Mouse (Mus musculus): ENCODE measurements around the gene Trp53bp2. TPM values are rescaled to one million over a fixed set of nuclear protein-coding genes. Genes with fewer than 3 reads are reported as not detected.

Gene Trp53bp2
- polyA plus RNA-seq, 1 experiment from 2014 or later = 14.4 TPM

GRCm38 (mm10) chr1:182481646-182482295 is 72.8 kb downstream of the Trp53bp2 start:
- Histone ChIP-seq H3K4me1 (ENCODE audit: control insufficient read depth in 2 of 2, insufficient read depth in 2 of 2, low read length in 2 of 2) (no peaks in the 10 kb centered on the region), H3K4me2 (ENCODE audit: low read length) (no peak overlapping the region), H3K27me3 (ENCODE audit: control insufficient read depth, insufficient read depth, low read length) (no peaks in the 10 kb centered on the region), H3K4me3 (ENCODE audit: control insufficient read depth in 1 of 2, insufficient read depth in 1 of 2, low read depth in 1 of 2, low read length in 2 of 2) (no peak overlapping the region), H3K9me3 (ENCODE audit: control insufficient read depth, low read length) (no peaks in the 10 kb centered on the region), H3K9ac (ENCODE audit: low read length) (no peak overlapping the region), H3K27ac (replicated peaks in 1 of 2; ENCODE audit: control insufficient read depth in 1 of 2, insufficient read depth in 1 of 2, low read depth in 2 of 2, low read length in 2 of 2) (no peak overlapping the region), H3K36me3 (ENCODE audit: control insufficient read depth, insufficient read depth, low read length) (peaks cover 97% of the 10 kb centered on the region)
- no peak for ATAC-seq (ENCODE audit: insufficient number of reproducible peaks, insufficient read depth, low FRiP score, low read depth)
- WGBS = 81% methylated on average over 10 of the region's 10 CpGs

DNA sequence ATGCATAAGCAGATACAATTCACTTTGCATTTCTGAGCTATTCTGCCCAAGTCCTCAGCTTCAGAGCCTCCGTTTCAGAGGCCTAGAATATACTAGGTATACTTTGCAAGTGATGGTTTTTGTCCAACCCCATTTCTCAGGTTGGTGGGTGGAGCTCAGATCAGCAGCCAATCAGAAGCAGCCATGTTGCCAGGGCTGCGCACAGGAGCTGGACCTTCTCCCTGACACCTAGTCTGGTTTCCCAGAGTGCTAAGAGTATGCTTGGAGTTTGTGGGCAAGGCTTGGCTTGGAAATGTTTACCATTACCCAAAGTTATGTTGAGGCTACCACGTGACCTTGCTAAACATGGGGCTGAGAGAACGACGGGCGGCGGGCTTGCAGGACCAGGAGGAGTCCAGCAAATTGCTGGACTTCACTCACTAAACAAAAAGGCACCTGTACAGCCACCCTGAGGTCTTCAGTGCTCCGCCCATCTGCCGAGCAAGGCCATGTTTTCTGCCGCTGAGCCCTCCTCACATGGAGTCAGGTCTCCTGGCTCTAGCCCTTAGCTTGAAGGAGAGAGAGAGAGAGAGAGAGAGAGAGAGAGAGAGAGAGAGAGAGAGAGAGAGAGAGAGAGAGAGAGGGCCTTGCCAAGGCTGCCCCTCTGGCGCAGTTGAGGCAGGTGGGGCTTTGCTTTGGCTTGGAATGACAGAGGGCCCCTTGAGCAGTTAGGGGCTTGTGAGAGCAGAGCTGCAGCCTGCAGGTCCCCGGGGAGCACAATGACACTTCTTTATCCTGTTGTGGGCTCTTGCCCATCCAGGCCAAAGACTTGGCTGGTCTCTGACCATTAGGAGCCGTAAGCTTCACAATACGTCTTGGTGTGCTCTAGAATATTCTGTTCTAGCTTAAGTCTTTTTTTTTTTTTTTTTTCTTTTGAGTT is 74.3 kb downstream of the Trp53bp2 start:
- Histone ChIP-seq H3K4me3 (ENCODE audit: control insufficient read depth in 1 of 2, insufficient read depth in 1 of 2, low read depth in 1 of 2, low read length in 2 of 2) (no peak overlapping the region), H3K4me1 (ENCODE audit: control insufficient read depth in 2 of 2, insufficient read depth in 2 of 2, low read length in 2 of 2) (no peaks in the 10 kb centered on the region), H3K4me2 (ENCODE audit: low read length) (no peak overlapping the region), H3K9ac (ENCODE audit: low read length) (no peak overlapping the region), H3K27ac (replicated peaks in 1 of 2; ENCODE audit: control insufficient read depth in 1 of 2, insufficient read depth in 1 of 2, low read depth in 2 of 2, low read length in 2 of 2) (no peak overlapping the region), H3K27me3 (ENCODE audit: control insufficient read depth, insufficient read depth, low read length) (no peaks in the 10 kb centered on the region), H3K36me3 (ENCODE audit: control insufficient read depth, insufficient read depth, low read length) (peaks cover 97% of the 10 kb centered on the region), H3K9me3 (ENCODE audit: control insufficient read depth, low read length) (no peaks in the 10 kb centered on the region)
- ATAC-seq (ENCODE audit: insufficient number of reproducible peaks, insufficient read depth, low FRiP score, low read depth) = no peak
- WGBS = 87% methylated on average over 14 of the region's 14 CpGs

DNA sequence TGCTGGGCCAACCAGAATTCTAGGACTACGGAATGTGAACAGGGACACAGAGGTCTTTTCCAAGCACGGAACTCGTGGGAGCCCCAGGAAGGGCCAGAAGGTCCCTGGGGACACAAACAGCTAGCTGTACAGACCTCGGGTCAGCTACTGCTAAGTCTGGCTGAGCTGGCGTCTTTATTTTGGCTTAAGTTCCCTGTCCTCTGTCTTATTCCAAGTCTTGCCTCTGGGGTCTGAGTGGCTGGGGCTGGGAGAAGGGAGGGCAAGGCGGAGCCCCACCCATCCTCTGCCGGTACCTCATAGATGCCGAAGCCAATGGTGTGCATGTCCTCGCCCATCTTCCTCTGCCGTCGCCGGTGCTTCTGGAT is 74.9 kb downstream of the Trp53bp2 start:
- no peak overlapping the region for H3K4me3 ChIP-seq (ENCODE audit: control insufficient read depth in 1 of 2, insufficient read depth in 1 of 2, low read depth in 1 of 2, low read length in 2 of 2)
- no peak overlapping the region for H3K9ac ChIP-seq (ENCODE audit: low read length)
- H3K4me1 ChIP-seq (ENCODE audit: control insufficient read depth in 2 of 2, insufficient read depth in 2 of 2, low read length in 2 of 2) = no peaks in the 10 kb centered on the region
- no peak overlapping the region for H3K27ac ChIP-seq (replicated peaks in 1 of 2; ENCODE audit: control insufficient read depth in 1 of 2, insufficient read depth in 1 of 2, low read depth in 2 of 2, low read length in 2 of 2)
- 84% methylated on average over 12 of the region's 12 CpGs for WGBS
- no peaks in the 10 kb centered on the region for H3K27me3 ChIP-seq (ENCODE audit: control insufficient read depth, insufficient read depth, low read length)
- H3K36me3 ChIP-seq (ENCODE audit: control insufficient read depth, insufficient read depth, low read length) = peaks cover 97% of the 10 kb centered on the region
- H3K9me3 ChIP-seq (ENCODE audit: control insufficient read depth, low read length) = no peaks in the 10 kb centered on the region
- ATAC-seq (ENCODE audit: insufficient number of reproducible peaks, insufficient read depth, low FRiP score, low read depth) = 0 out of 2 replicates have a peak, but pooled peaks have one; percentile 19
- H3K4me2 ChIP-seq (ENCODE audit: low read length) = no peak overlapping the region

- Histone ChIP-seq H3K27ac (replicated peaks in 1 of 2; ENCODE audit: control insufficient read depth in 1 of 2, insufficient read depth in 1 of 2, low read depth in 2 of 2, low read length in 2 of 2) (no peak overlapping the region), H3K9ac (ENCODE audit: low read length) (no peak overlapping the region), H3K4me2 (ENCODE audit: low read length) (no peak overlapping the region), H3K9me3 (ENCODE audit: control insufficient read depth, low read length) (no peaks in the 10 kb centered on the region), H3K27me3 (ENCODE audit: control insufficient read depth, insufficient read depth, low read length) (no peaks in the 10 kb centered on the region), H3K36me3 (ENCODE audit: control insufficient read depth, insufficient read depth, low read length) (peaks cover 86% of the 10 kb centered on the region), H3K4me3 (ENCODE audit: control insufficient read depth in 1 of 2, insufficient read depth in 1 of 2, low read depth in 1 of 2, low read length in 2 of 2) (no peak overlapping the region), H3K4me1 (ENCODE audit: control insufficient read depth in 2 of 2, insufficient read depth in 2 of 2, low read length in 2 of 2) (peaks cover 4 to 6% of the 10 kb centered on the region in 2 experiments)
- no peak for ATAC-seq (ENCODE audit: insufficient number of reproducible peaks, insufficient read depth, low FRiP score, low read depth)
- WGBS = 89% methylated on average over 10 of the region's 10 CpGs
These were observed 79.5 kb downstream of the Trp53bp2 start for GRCm38 (mm10) chr1:182488503-182488902.

GRCm38 (mm10) chr1:182489803-182490452 is 81.0 kb downstream of the Trp53bp2 start:
- peaks cover 13 to 17% of the 10 kb centered on the region in 2 experiments for H3K4me1 ChIP-seq (ENCODE audit: control insufficient read depth in 2 of 2, insufficient read depth in 2 of 2, low read length in 2 of 2)
- H3K27me3 ChIP-seq (ENCODE audit: control insufficient read depth, insufficient read depth, low read length) = no peaks in the 10 kb centered on the region
- H3K4me3 ChIP-seq (ENCODE audit: control insufficient read depth in 1 of 2, insufficient read depth in 1 of 2, low read depth in 1 of 2, low read length in 2 of 2) = no peak overlapping the region; a peak in 1 of 4 replicates
- peak overlapping the region; percentile 6 to 64 for H3K27ac ChIP-seq (replicated peaks in 1 of 2; ENCODE audit: control insufficient read depth in 1 of 2, insufficient read depth in 1 of 2, low read depth in 2 of 2, low read length in 2 of 2)
- peaks cover 76% of the 10 kb centered on the region for H3K36me3 ChIP-seq (ENCODE audit: control insufficient read depth, insufficient read depth, low read length)
- peak; percentile 85 for ATAC-seq (ENCODE audit: insufficient number of reproducible peaks, insufficient read depth, low FRiP score, low read depth)
- H3K9me3 ChIP-seq (ENCODE audit: control insufficient read depth, low read length) = no peaks in the 10 kb centered on the region
- peak overlapping the region; percentile 58 for H3K4me2 ChIP-seq (ENCODE audit: low read length)
- H3K9ac ChIP-seq (ENCODE audit: low read length) = peak overlapping the region; percentile 34; the same call in 1 of the 2 replicates
- WGBS = 7% methylated on average over 21 of the region's 21 CpGs

- H3K9ac ChIP-seq (ENCODE audit: low read length) = no peak overlapping the region
- peaks cover 15 to 19% of the 10 kb centered on the region in 2 experiments for H3K4me1 ChIP-seq (ENCODE audit: control insufficient read depth in 2 of 2, insufficient read depth in 2 of 2, low read length in 2 of 2)
- no peak overlapping the region for H3K4me3 ChIP-seq (ENCODE audit: control insufficient read depth in 1 of 2, insufficient read depth in 1 of 2, low read depth in 1 of 2, low read length in 2 of 2)
- ATAC-seq (ENCODE audit: insufficient number of reproducible peaks, insufficient read depth, low FRiP score, low read depth) = no peak
- no peaks in the 10 kb centered on the region for H3K9me3 ChIP-seq (ENCODE audit: control insufficient read depth, low read length)
- 73% methylated on average over 7 of the region's 7 CpGs for WGBS
- H3K27ac ChIP-seq (replicated peaks in 1 of 2; ENCODE audit: control insufficient read depth in 1 of 2, insufficient read depth in 1 of 2, low read depth in 2 of 2, low read length in 2 of 2) = peak overlapping the region in 1 of 2 experiments; percentile 64; a peak in 2 of 4 replicates
- peaks cover 69% of the 10 kb centered on the region for H3K36me3 ChIP-seq (ENCODE audit: control insufficient read depth, insufficient read depth, low read length)
- H3K27me3 ChIP-seq (ENCODE audit: control insufficient read depth, insufficient read depth, low read length) = no peaks in the 10 kb centered on the region
- H3K4me2 ChIP-seq (ENCODE audit: low read length) = no peak overlapping the region
These were observed 81.6 kb downstream of the Trp53bp2 start for GRCm38 (mm10) chr1:182490568-182490967.

DNA sequence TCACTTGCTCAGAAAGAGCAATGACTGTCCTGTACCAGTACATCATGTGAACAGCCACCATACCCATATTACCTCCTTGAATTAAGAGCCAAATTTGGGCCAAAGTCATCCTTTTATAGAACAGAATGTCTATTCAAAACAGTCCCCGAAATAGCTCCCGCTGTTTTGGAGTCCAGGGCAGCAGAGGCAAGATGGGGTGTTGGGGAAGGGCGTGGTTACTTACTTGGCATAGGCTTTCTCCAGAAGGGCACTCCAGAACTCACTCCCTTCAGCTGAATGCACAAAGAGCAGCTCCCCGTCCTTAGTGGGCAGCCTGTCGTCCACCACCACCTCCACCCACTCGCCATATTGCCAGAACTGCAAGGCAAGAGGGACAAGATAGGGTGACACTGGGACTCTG is 82.9 kb downstream of the Trp53bp2 start:
- Histone ChIP-seq H3K4me1 (ENCODE audit: control insufficient read depth in 2 of 2, insufficient read depth in 2 of 2, low read length in 2 of 2) (peaks cover 25 to 28% of the 10 kb centered on the region in 2 experiments), H3K27ac (replicated peaks in 1 of 2; ENCODE audit: control insufficient read depth in 1 of 2, insufficient read depth in 1 of 2, low read depth in 2 of 2, low read length in 2 of 2) (no peak overlapping the region), H3K4me3 (ENCODE audit: control insufficient read depth in 1 of 2, insufficient read depth in 1 of 2, low read depth in 1 of 2, low read length in 2 of 2) (no peak overlapping the region), H3K27me3 (ENCODE audit: control insufficient read depth, insufficient read depth, low read length) (no peaks in the 10 kb centered on the region), H3K9ac (ENCODE audit: low read length) (no peak overlapping the region), H3K4me2 (ENCODE audit: low read length) (no peak overlapping the region), H3K36me3 (ENCODE audit: control insufficient read depth, insufficient read depth, low read length) (peaks cover 63% of the 10 kb centered on the region), H3K9me3 (ENCODE audit: control insufficient read depth, low read length) (no peaks in the 10 kb centered on the region)
- no peak for ATAC-seq (ENCODE audit: insufficient number of reproducible peaks, insufficient read depth, low FRiP score, low read depth)
- WGBS = 86% methylated on average over 6 of the region's 6 CpGs
